Mouse (Mus musculus) adrenal gland, postnatal 4 days (tissue): ENCODE data around the gene Gm20388. TPM values are rescaled to one million over a fixed set of nuclear protein-coding genes. Genes with fewer than 3 reads are reported as not detected.

Source experiments
- DNase-seq, 2 experiments: peaks; one replicate each; pipeline ENCODE4 v3.0.0; 2021 to 2022; ENCODE audit warnings: low spot score in 2 of 2, mixed read lengths in 2 of 2
- total RNA-seq, 2 experiments: library from RNA; stranded (reverse); gene quantifications; 2 replicates each; pipeline ENCODE4 v1.2.3; 2021

Gm20388 gene
- total RNA-seq, 2 experiments from 2014 or later = 8.8 TPM; not detected in 1

GRCm38 (mm10) chr8:123117127-123117731, 3206.6 kb downstream of the Gm20388 start, which contains the start of gene Cpne7:
Cpne7 (plus strand) TSS chr8:123117374.
- DNase-seq = no peak

GRCm38 (mm10) chr8:123117744-123118143, 3207.1 kb downstream of the Gm20388 start:
- no peak for DNase-seq

- no peak for DNase-seq
Measured at GRCm38 (mm10) chr8:123122059-123122458, 3211.4 kb downstream of the Gm20388 start.

- DNase-seq = no peak
Measured at GRCm38 (mm10) chr8:123122670-123123069, 3212.0 kb downstream of the Gm20388 start.

- DNase-seq = no peak
Measured at GRCm38 (mm10) chr8:123126193-123126816, 3215.7 kb downstream of the Gm20388 start.

GRCm38 (mm10) chr8:123131041-123131440, 3220.4 kb downstream of the Gm20388 start:
- no peak for DNase-seq

GRCm38 (mm10) chr8:123132953-123133352, 3222.3 kb downstream of the Gm20388 start:
- no peak for DNase-seq

- DNase-seq = no peak
Measured at GRCm38 (mm10) chr8:123134149-123134713, 3223.6 kb downstream of the Gm20388 start.

GRCm38 (mm10) chr8:123135406-123135805, 3224.8 kb downstream of the Gm20388 start:
- DNase-seq = no peak

GRCm38 (mm10) chr8:123135806-123136205, 3225.2 kb downstream of the Gm20388 start:
- DNase-seq = no peak

- no peak for DNase-seq
Measured at GRCm38 (mm10) chr8:123136287-123136686, 3225.6 kb downstream of the Gm20388 start.

GRCm38 (mm10) chr8:123137645-123138077, 3227.0 kb downstream of the Gm20388 start:
- DNase-seq = no peak

- no peak for DNase-seq
Measured at GRCm38 (mm10) chr8:123138741-123139140, 3228.1 kb downstream of the Gm20388 start.

GRCm38 (mm10) chr8:123141741-123142462, 3231.3 kb downstream of the Gm20388 start:
- peak in 1 of 2 experiments; percentile 60 for DNase-seq

- no peak for DNase-seq
Measured at GRCm38 (mm10) chr8:123145279-123145678, 3234.6 kb downstream of the Gm20388 start.

GRCm38 (mm10) chr8:123146390-123146789, 3235.7 kb downstream of the Gm20388 start:
- DNase-seq = no peak

- no peak for DNase-seq
Measured at GRCm38 (mm10) chr8:123150737-123151171, 3240.1 kb downstream of the Gm20388 start.

- DNase-seq = no peak
Measured at GRCm38 (mm10) chr8:123155177-123155576, 3244.5 kb downstream of the Gm20388 start.

- no peak for DNase-seq
Measured at GRCm38 (mm10) chr8:123156070-123156773, 3245.6 kb downstream of the Gm20388 start.

GRCm38 (mm10) chr8:123157888-123158465, 3247.3 kb downstream of the Gm20388 start, which contains the start of gene Sult5a1:
Sult5a1 (minus strand) TSS chr8:123158315.
- DNase-seq = no peak

- DNase-seq = no peak
Measured at GRCm38 (mm10) chr8:123181391-123181790, 3270.8 kb downstream of the Gm20388 start.
